Mouse (Mus musculus) hindbrain, embryonic 12.5 days (tissue): ENCODE data around the gene Rasal2. TPM values are rescaled to one million over a fixed set of nuclear protein-coding genes. Genes with fewer than 3 reads are reported as not detected.

ENCODE experiments used
- ATAC-seq: fragments of 200-750 bp; cut with Nextera tagmentation; 2 replicates; pipeline ENCODE4 v1.8.0; 2017; ENCODE audit warnings: moderate TSS enrichment; ENCODE audit not compliant: low FRiP score
- H3K27ac ChIP-seq: fragments of 300-500 bp; sonication (generic); 2 replicates; pipeline ENCODE4 v1.5.1; 2016; ENCODE audit warnings: mild to moderate bottlenecking
- H3K27me3 ChIP-seq: fragments of 300-500 bp; sonication (generic); 2 replicates; pipeline ENCODE4 v1.6.1; 2016; ENCODE audit warnings: mild to moderate bottlenecking
- H3K36me3 ChIP-seq: fragments of 300-500 bp; sonication (generic); 2 replicates; pipeline ENCODE4 v1.6.1; 2016; ENCODE audit warnings: mild to moderate bottlenecking
- H3K4me1 ChIP-seq: fragments of 300-500 bp; sonication (generic); 2 replicates; pipeline ENCODE4 v1.6.1; 2016
- H3K4me2 ChIP-seq: fragments of 300-500 bp; sonication (generic); replicated peaks from 2 replicates; pipeline ENCODE4 v1.6.1; 2016; ENCODE audit warnings: mild to moderate bottlenecking
- H3K4me3 ChIP-seq: fragments of 300-500 bp; sonication (generic); 2 replicates; pipeline ENCODE4 v1.5.1; 2016; ENCODE audit warnings: mild to moderate bottlenecking
- H3K9ac ChIP-seq: fragments of 300-500 bp; sonication (generic); 2 replicates; pipeline ENCODE4 v1.6.1; 2016; ENCODE audit warnings: mild to moderate bottlenecking, moderate library complexity
- H3K9me3 ChIP-seq: fragments of 300-500 bp; sonication (generic); replicated peaks from 2 replicates; pipeline ENCODE4 v1.6.1; 2016; ENCODE audit warnings: mild to moderate bottlenecking
- WGBS: fragments of 180-500 bp; shearing (Covaris S2); methylation state at CpG from one replicate; pipeline ENCODE4 v1.1.7; 2016; 5-methylcytosine and 5-hydroxymethylcytosine counted together
- polyA plus RNA-seq: library from polyadenylated mRNA; unstranded; fragments of >200 nt; fragmentation: Nextera tagmentation; extraction: Ambion mirVana; gene quantifications from 2 replicates; pipeline ENCODE4 v1.2.1, GENCODE M21; 2016

The Rasal2 gene
- polyA plus RNA-seq, 1 experiment from 2014 or later = 36.1 TPM

- no peak overlapping the region for H3K9ac ChIP-seq
- H3K4me2 ChIP-seq = no peak overlapping the region
- H3K27me3 ChIP-seq = no peaks in the 10 kb centered on the region
- H3K9me3 ChIP-seq = no peaks in the 10 kb centered on the region
- peaks cover 19% of the 10 kb centered on the region for H3K36me3 ChIP-seq
- ATAC-seq = no peak
- H3K4me3 ChIP-seq = no peak overlapping the region
- no peaks in the 10 kb centered on the region for H3K4me1 ChIP-seq
- WGBS = 98% methylated on average over 3 of the region's 3 CpGs
- no peak overlapping the region for H3K27ac ChIP-seq
These were observed 267.8 kb downstream of the Rasal2 start for GRCm38 (mm10) chr1:157144621-157145020.

- peaks cover 22% of the 10 kb centered on the region for H3K36me3 ChIP-seq
- H3K27ac ChIP-seq = 0 out of 2 replicates have a peak overlapping the region, but pooled peaks have one; percentile 41
- H3K9ac ChIP-seq = no peak overlapping the region
These were observed 269.0 kb downstream of the Rasal2 start for GRCm38 (mm10) chr1:157143326-157143932.

GRCm38 (mm10) chr1:157141014-157141413, 271.4 kb downstream of the Rasal2 start:
- no peaks in the 10 kb centered on the region for H3K9me3 ChIP-seq
- no peak for ATAC-seq
- H3K4me2 ChIP-seq = no peak overlapping the region
- H3K27me3 ChIP-seq = no peaks in the 10 kb centered on the region
- no peaks in the 10 kb centered on the region for H3K4me1 ChIP-seq
- WGBS = 85% methylated on average over 3 of the region's 3 CpGs
- no peak overlapping the region for H3K27ac ChIP-seq
- H3K36me3 ChIP-seq = peaks cover 18% of the 10 kb centered on the region
- no peak overlapping the region for H3K4me3 ChIP-seq
- H3K9ac ChIP-seq = no peak overlapping the region

More at GRCm38 (mm10) chr1:157143326-157143932, 269.0 kb downstream of the Rasal2 start:
- no peaks in the 10 kb centered on the region for H3K9me3 ChIP-seq
- WGBS = 54% methylated on average over 7 of the region's 7 CpGs
- H3K4me2 ChIP-seq = no peak overlapping the region
- no peak overlapping the region for H3K4me3 ChIP-seq
- no peaks in the 10 kb centered on the region for H3K4me1 ChIP-seq
- no peaks in the 10 kb centered on the region for H3K27me3 ChIP-seq
- no peak for ATAC-seq

- Histone ChIP-seq H3K4me2 (no peak overlapping the region), H3K36me3 (peaks cover 20% of the 10 kb centered on the region), H3K4me1 (no peaks in the 10 kb centered on the region), H3K27ac (no peak overlapping the region), H3K9me3 (no peaks in the 10 kb centered on the region), H3K4me3 (no peak overlapping the region), H3K27me3 (no peaks in the 10 kb centered on the region), H3K9ac (no peak overlapping the region)
- ATAC-seq = no peak
- WGBS = 83% methylated on average over 1 of the region's 1 CpGs
These were observed 274.5 kb downstream of the Rasal2 start for GRCm38 (mm10) chr1:157137854-157138241.

GRCm38 (mm10) chr1:157137132-157137853, 275.1 kb downstream of the Rasal2 start:
- Histone ChIP-seq H3K4me2 (no peak overlapping the region), H3K36me3 (peaks cover 20% of the 10 kb centered on the region), H3K4me3 (no peak overlapping the region), H3K9ac (no peak overlapping the region), H3K27ac (no peak overlapping the region), H3K4me1 (no peaks in the 10 kb centered on the region), H3K27me3 (no peaks in the 10 kb centered on the region), H3K9me3 (no peaks in the 10 kb centered on the region)
- WGBS = 80% methylated on average over 9 of the region's 9 CpGs
- no peak; the same call in 1 of the 2 replicates for ATAC-seq

- H3K36me3 ChIP-seq = 0 out of 2 replicates have a peak, but pooled peaks cover 7% of the 10 kb centered on the region
- 95% methylated on average over 2 of the region's 2 CpGs for WGBS
- no peaks in the 10 kb centered on the region for H3K27me3 ChIP-seq
- H3K9me3 ChIP-seq = no peaks in the 10 kb centered on the region
- no peak overlapping the region for H3K4me2 ChIP-seq
- no peak for ATAC-seq
- H3K4me1 ChIP-seq = no peaks in the 10 kb centered on the region
- H3K27ac ChIP-seq = no peak overlapping the region
- H3K9ac ChIP-seq = no peak overlapping the region
- no peak overlapping the region for H3K4me3 ChIP-seq
These were observed 284.2 kb downstream of the Rasal2 start for GRCm38 (mm10) chr1:157128219-157128618.

GRCm38 (mm10) chr1:157123836-157124235, 288.6 kb downstream of the Rasal2 start:
- no peak overlapping the region for H3K4me2 ChIP-seq
- H3K36me3 ChIP-seq = 0 out of 2 replicates have a peak, but pooled peaks cover under 1% of the 10 kb centered on the region
- no peaks in the 10 kb centered on the region for H3K4me1 ChIP-seq
- no peak overlapping the region for H3K4me3 ChIP-seq
- no peak overlapping the region for H3K9ac ChIP-seq
- no peak overlapping the region for H3K27ac ChIP-seq
- H3K27me3 ChIP-seq = no peaks in the 10 kb centered on the region
- H3K9me3 ChIP-seq = no peaks in the 10 kb centered on the region
- WGBS = 91% methylated on average over 3 of the region's 3 CpGs
- ATAC-seq = no peak

- no peak overlapping the region for H3K27ac ChIP-seq
- WGBS = 88% methylated on average over 6 of the region's 6 CpGs
- ATAC-seq = no peak
- H3K4me2 ChIP-seq = no peak overlapping the region
- no peaks in the 10 kb centered on the region for H3K4me1 ChIP-seq
- H3K9me3 ChIP-seq = peaks cover 3% of the 10 kb centered on the region
- no peaks in the 10 kb centered on the region for H3K36me3 ChIP-seq
- H3K27me3 ChIP-seq = no peaks in the 10 kb centered on the region
- H3K4me3 ChIP-seq = no peak overlapping the region
- no peak overlapping the region for H3K9ac ChIP-seq
These were observed 293.2 kb downstream of the Rasal2 start for GRCm38 (mm10) chr1:157119168-157119567.

- no peak overlapping the region for H3K9ac ChIP-seq
- 90% methylated on average over 3 of the region's 3 CpGs for WGBS
- H3K36me3 ChIP-seq = no peaks in the 10 kb centered on the region
- no peak overlapping the region for H3K27ac ChIP-seq
- peaks cover 3% of the 10 kb centered on the region for H3K9me3 ChIP-seq
- no peak overlapping the region for H3K4me2 ChIP-seq
- H3K27me3 ChIP-seq = no peaks in the 10 kb centered on the region
- H3K4me1 ChIP-seq = no peaks in the 10 kb centered on the region
- ATAC-seq = no peak
- no peak overlapping the region for H3K4me3 ChIP-seq
These were observed 295.0 kb downstream of the Rasal2 start for GRCm38 (mm10) chr1:157117440-157117839.

GRCm38 (mm10) chr1:157114492-157114891, 297.9 kb downstream of the Rasal2 start:
- no peak overlapping the region for H3K4me2 ChIP-seq
- no peaks in the 10 kb centered on the region for H3K4me1 ChIP-seq
- H3K27me3 ChIP-seq = no peaks in the 10 kb centered on the region
- no peak overlapping the region for H3K27ac ChIP-seq
- H3K4me3 ChIP-seq = no peak overlapping the region
- no peak overlapping the region for H3K9ac ChIP-seq
- H3K36me3 ChIP-seq = no peaks in the 10 kb centered on the region
- peaks cover 3% of the 10 kb centered on the region for H3K9me3 ChIP-seq
- WGBS = 67% methylated on average over 2 of the region's 2 CpGs
- no peak for ATAC-seq

- no peak overlapping the region for H3K27ac ChIP-seq
- WGBS = 68% methylated on average over 6 of the region's 6 CpGs
- H3K9ac ChIP-seq = no peak overlapping the region
- H3K36me3 ChIP-seq = no peaks in the 10 kb centered on the region
- H3K4me1 ChIP-seq = no peaks in the 10 kb centered on the region
- H3K9me3 ChIP-seq = peaks cover 3% of the 10 kb centered on the region
- no peak overlapping the region for H3K4me2 ChIP-seq
- ATAC-seq = no peak
- no peaks in the 10 kb centered on the region for H3K27me3 ChIP-seq
- no peak overlapping the region for H3K4me3 ChIP-seq
These were observed 302.0 kb downstream of the Rasal2 start for GRCm38 (mm10) chr1:157110287-157110835.

- no peaks in the 10 kb centered on the region for H3K4me1 ChIP-seq
- no peak within 1 kb of the TSS for H3K27ac ChIP-seq
- no peaks in the 10 kb centered on the region for H3K27me3 ChIP-seq
- no peaks in the 10 kb centered on the region for H3K36me3 ChIP-seq
- no peaks in the 10 kb centered on the region for H3K9me3 ChIP-seq
- no peak within 1 kb of the TSS for H3K4me3 ChIP-seq
- 93% methylated on average over 4 of the region's 4 CpGs for WGBS
- H3K4me2 ChIP-seq = no peak within 1 kb of the TSS
- ATAC-seq = no peak
- H3K9ac ChIP-seq = no peak within 1 kb of the TSS
These were observed 303.8 kb downstream of the Rasal2 start, which contains the start of gene Tex35 for GRCm38 (mm10) chr1:157108580-157108979. TSS of gene Tex35 (minus strand) at chr1:157108680.
